Mouse (Mus musculus): ENCODE results near the gene Cpxm2. TPM values are rescaled to one million over a fixed set of nuclear protein-coding genes. Genes with fewer than 3 reads are reported as not detected.

Cpxm2 gene
- polyA plus RNA-seq, 1 experiment from 2014 or later, result 5.1 TPM

- Histone ChIP-seq H3K9me3 (replicated peaks; ENCODE audit: control insufficient read depth, low read length) (no peaks in the 10 kb centered on the region), H3K27me3 (ENCODE audit: control insufficient read depth, insufficient read depth, low read length) (no peaks in the 10 kb centered on the region), H3K4me2 (ENCODE audit: low read depth, low read length) (no peak overlapping the region), H3K36me3 (replicated peaks; ENCODE audit: control insufficient read depth, insufficient read depth, low read depth, low read length) (no peaks in the 10 kb centered on the region), H3K4me3 (ENCODE audit: low read depth, low read length) (no peak overlapping the region), H3K27ac (replicated peaks; ENCODE audit: low read depth, low read length) (no peak overlapping the region), H3K4me1 (ENCODE audit: control insufficient read depth, insufficient read depth, low read length) (no peaks in the 10 kb centered on the region), H3K9ac (replicated peaks; ENCODE audit: low read length) (no peak overlapping the region)
- ATAC-seq (replicated peaks; ENCODE audit: insufficient number of reproducible peaks, low FRiP score, low TSS enrichment, low read depth), result no peak
- 87% methylated on average over 7 of the region's 7 CpGs for WGBS
- no peak for DNase-seq (ENCODE audit: low spot score)
These were observed 63.0 kb downstream of the Cpxm2 start for GRCm38 (mm10) chr7:132091551-132091950.

GRCm38 (mm10) chr7:132088606-132089005, 65.9 kb downstream of the Cpxm2 start:
- H3K36me3 ChIP-seq (replicated peaks; ENCODE audit: control insufficient read depth, insufficient read depth, low read depth, low read length), result no peaks in the 10 kb centered on the region
- no peak overlapping the region for H3K4me3 ChIP-seq (ENCODE audit: low read depth, low read length)
- no peaks in the 10 kb centered on the region for H3K4me1 ChIP-seq (ENCODE audit: control insufficient read depth, insufficient read depth, low read length)
- DNase-seq (ENCODE audit: low spot score), result no peak
- H3K9me3 ChIP-seq (replicated peaks; ENCODE audit: control insufficient read depth, low read length), result no peaks in the 10 kb centered on the region
- no peak overlapping the region for H3K27ac ChIP-seq (replicated peaks; ENCODE audit: low read depth, low read length)
- WGBS, result 73% methylated on average over 6 of the region's 6 CpGs
- no peaks in the 10 kb centered on the region for H3K27me3 ChIP-seq (ENCODE audit: control insufficient read depth, insufficient read depth, low read length)
- no peak overlapping the region for H3K9ac ChIP-seq (replicated peaks; ENCODE audit: low read length)
- no peak overlapping the region for H3K4me2 ChIP-seq (ENCODE audit: low read depth, low read length)
- no peak for ATAC-seq (replicated peaks; ENCODE audit: insufficient number of reproducible peaks, low FRiP score, low TSS enrichment, low read depth)

- Histone ChIP-seq H3K36me3 (replicated peaks; ENCODE audit: control insufficient read depth, insufficient read depth, low read depth, low read length) (no peaks in the 10 kb centered on the region), H3K4me2 (ENCODE audit: low read depth, low read length) (no peak overlapping the region), H3K9me3 (replicated peaks; ENCODE audit: control insufficient read depth, low read length) (no peaks in the 10 kb centered on the region), H3K27me3 (ENCODE audit: control insufficient read depth, insufficient read depth, low read length) (no peaks in the 10 kb centered on the region), H3K27ac (replicated peaks; ENCODE audit: low read depth, low read length) (no peak overlapping the region), H3K4me1 (ENCODE audit: control insufficient read depth, insufficient read depth, low read length) (no peaks in the 10 kb centered on the region), H3K4me3 (ENCODE audit: low read depth, low read length) (no peak overlapping the region), H3K9ac (replicated peaks; ENCODE audit: low read length) (no peak overlapping the region)
- DNase-seq (ENCODE audit: low spot score) (no peak), ATAC-seq (replicated peaks; ENCODE audit: insufficient number of reproducible peaks, low FRiP score, low TSS enrichment, low read depth) (no peak)
- 77% methylated on average over 4 of the region's 4 CpGs for WGBS
These were observed 66.4 kb downstream of the Cpxm2 start for GRCm38 (mm10) chr7:132088181-132088580.

- Histone ChIP-seq H3K4me2 (ENCODE audit: low read depth, low read length) (no peak overlapping the region), H3K27me3 (ENCODE audit: control insufficient read depth, insufficient read depth, low read length) (no peaks in the 10 kb centered on the region), H3K27ac (replicated peaks; ENCODE audit: low read depth, low read length) (no peak overlapping the region), H3K9me3 (replicated peaks; ENCODE audit: control insufficient read depth, low read length) (no peaks in the 10 kb centered on the region), H3K36me3 (replicated peaks; ENCODE audit: control insufficient read depth, insufficient read depth, low read depth, low read length) (no peaks in the 10 kb centered on the region), H3K4me3 (ENCODE audit: low read depth, low read length) (no peak overlapping the region), H3K4me1 (ENCODE audit: control insufficient read depth, insufficient read depth, low read length) (peaks cover 4% of the 10 kb centered on the region; the same call in 1 of the 2 replicates), H3K9ac (replicated peaks; ENCODE audit: low read length) (no peak overlapping the region)
- 74% methylated on average over 1 of the region's 1 CpGs for WGBS
- no peak for DNase-seq (ENCODE audit: low spot score)
- ATAC-seq (replicated peaks; ENCODE audit: insufficient number of reproducible peaks, low FRiP score, low TSS enrichment, low read depth), result no peak
These were observed 78.7 kb downstream of the Cpxm2 start for GRCm38 (mm10) chr7:132075825-132076224.

- Histone ChIP-seq H3K9me3 (replicated peaks; ENCODE audit: control insufficient read depth, low read length) (no peaks in the 10 kb centered on the region), H3K4me3 (ENCODE audit: low read depth, low read length) (no peak overlapping the region)
- WGBS, result 76% methylated on average over 3 of the region's 3 CpGs
These were observed 80.0 kb downstream of the Cpxm2 start for GRCm38 (mm10) chr7:132074503-132074902.

GRCm38 (mm10) chr7:132070877-132071625, 83.5 kb downstream of the Cpxm2 start:
- H3K4me3 ChIP-seq (ENCODE audit: low read depth, low read length), result no peak overlapping the region
- ATAC-seq (replicated peaks; ENCODE audit: insufficient number of reproducible peaks, low FRiP score, low TSS enrichment, low read depth), result no peak
- no peak overlapping the region for H3K9ac ChIP-seq (replicated peaks; ENCODE audit: low read length)
- no peak for DNase-seq (ENCODE audit: low spot score)
- H3K27ac ChIP-seq (replicated peaks; ENCODE audit: low read depth, low read length), result no peak overlapping the region
- H3K36me3 ChIP-seq (replicated peaks; ENCODE audit: control insufficient read depth, insufficient read depth, low read depth, low read length), result no peaks in the 10 kb centered on the region
- 85% methylated on average over 6 of the region's 6 CpGs for WGBS
- no peaks in the 10 kb centered on the region for H3K9me3 ChIP-seq (replicated peaks; ENCODE audit: control insufficient read depth, low read length)
- H3K4me1 ChIP-seq (ENCODE audit: control insufficient read depth, insufficient read depth, low read length), result no peaks in the 10 kb centered on the region
- no peaks in the 10 kb centered on the region for H3K27me3 ChIP-seq (ENCODE audit: control insufficient read depth, insufficient read depth, low read length)
- H3K4me2 ChIP-seq (ENCODE audit: low read depth, low read length), result no peak overlapping the region

More at GRCm38 (mm10) chr7:132074503-132074902, 80.0 kb downstream of the Cpxm2 start:
- Histone ChIP-seq H3K27me3 (ENCODE audit: control insufficient read depth, insufficient read depth, low read length) (no peaks in the 10 kb centered on the region), H3K4me2 (ENCODE audit: low read depth, low read length) (no peak overlapping the region), H3K9ac (replicated peaks; ENCODE audit: low read length) (no peak overlapping the region), H3K27ac (replicated peaks; ENCODE audit: low read depth, low read length) (no peak overlapping the region), H3K4me1 (ENCODE audit: control insufficient read depth, insufficient read depth, low read length) (peaks cover 4% of the 10 kb centered on the region; the same call in 1 of the 2 replicates), H3K36me3 (replicated peaks; ENCODE audit: control insufficient read depth, insufficient read depth, low read depth, low read length) (no peaks in the 10 kb centered on the region)
- ATAC-seq (replicated peaks; ENCODE audit: insufficient number of reproducible peaks, low FRiP score, low TSS enrichment, low read depth) (no peak), DNase-seq (ENCODE audit: low spot score) (no peak)

GRCm38 (mm10) chr7:132067951-132068350, 86.6 kb downstream of the Cpxm2 start:
- no peak overlapping the region for H3K4me2 ChIP-seq (ENCODE audit: low read depth, low read length)
- no peak overlapping the region for H3K27ac ChIP-seq (replicated peaks; ENCODE audit: low read depth, low read length)
- no peak for DNase-seq (ENCODE audit: low spot score)
- H3K36me3 ChIP-seq (replicated peaks; ENCODE audit: control insufficient read depth, insufficient read depth, low read depth, low read length), result no peaks in the 10 kb centered on the region
- no peaks in the 10 kb centered on the region for H3K27me3 ChIP-seq (ENCODE audit: control insufficient read depth, insufficient read depth, low read length)
- H3K4me1 ChIP-seq (ENCODE audit: control insufficient read depth, insufficient read depth, low read length), result no peaks in the 10 kb centered on the region
- no peak overlapping the region for H3K9ac ChIP-seq (replicated peaks; ENCODE audit: low read length)
- H3K9me3 ChIP-seq (replicated peaks; ENCODE audit: control insufficient read depth, low read length), result no peaks in the 10 kb centered on the region
- 90% methylated on average over 5 of the region's 5 CpGs for WGBS
- H3K4me3 ChIP-seq (ENCODE audit: low read depth, low read length), result no peak overlapping the region
- no peak for ATAC-seq (replicated peaks; ENCODE audit: insufficient number of reproducible peaks, low FRiP score, low TSS enrichment, low read depth)

GRCm38 (mm10) chr7:132067511-132067910, 87.0 kb downstream of the Cpxm2 start:
- H3K4me1 ChIP-seq (ENCODE audit: control insufficient read depth, insufficient read depth, low read length), result no peaks in the 10 kb centered on the region
- ATAC-seq (replicated peaks; ENCODE audit: insufficient number of reproducible peaks, low FRiP score, low TSS enrichment, low read depth) (no peak), DNase-seq (ENCODE audit: low spot score) (no peak)
- H3K27ac ChIP-seq (replicated peaks; ENCODE audit: low read depth, low read length), result no peak overlapping the region
- H3K4me3 ChIP-seq (ENCODE audit: low read depth, low read length), result no peak overlapping the region
- H3K9me3 ChIP-seq (replicated peaks; ENCODE audit: control insufficient read depth, low read length), result no peaks in the 10 kb centered on the region
- H3K27me3 ChIP-seq (ENCODE audit: control insufficient read depth, insufficient read depth, low read length), result no peaks in the 10 kb centered on the region
- H3K36me3 ChIP-seq (replicated peaks; ENCODE audit: control insufficient read depth, insufficient read depth, low read depth, low read length), result no peaks in the 10 kb centered on the region
- no peak overlapping the region for H3K4me2 ChIP-seq (ENCODE audit: low read depth, low read length)
- no peak overlapping the region for H3K9ac ChIP-seq (replicated peaks; ENCODE audit: low read length)
- 85% methylated on average over 5 of the region's 5 CpGs for WGBS

Data from embryonic facial prominence, embryonic 11.5 days (tissue).